Mouse (Mus musculus) skeletal muscle tissue, adult 2 months (tissue): ENCODE data around the gene Chpf.

Experiments used
- DNase-seq: peaks from one replicate; pipeline ENCODE4 v3.0.0-alpha.2; 2012; ENCODE audit warnings: low read depth, low spot score

Gene Chpf

DNA sequence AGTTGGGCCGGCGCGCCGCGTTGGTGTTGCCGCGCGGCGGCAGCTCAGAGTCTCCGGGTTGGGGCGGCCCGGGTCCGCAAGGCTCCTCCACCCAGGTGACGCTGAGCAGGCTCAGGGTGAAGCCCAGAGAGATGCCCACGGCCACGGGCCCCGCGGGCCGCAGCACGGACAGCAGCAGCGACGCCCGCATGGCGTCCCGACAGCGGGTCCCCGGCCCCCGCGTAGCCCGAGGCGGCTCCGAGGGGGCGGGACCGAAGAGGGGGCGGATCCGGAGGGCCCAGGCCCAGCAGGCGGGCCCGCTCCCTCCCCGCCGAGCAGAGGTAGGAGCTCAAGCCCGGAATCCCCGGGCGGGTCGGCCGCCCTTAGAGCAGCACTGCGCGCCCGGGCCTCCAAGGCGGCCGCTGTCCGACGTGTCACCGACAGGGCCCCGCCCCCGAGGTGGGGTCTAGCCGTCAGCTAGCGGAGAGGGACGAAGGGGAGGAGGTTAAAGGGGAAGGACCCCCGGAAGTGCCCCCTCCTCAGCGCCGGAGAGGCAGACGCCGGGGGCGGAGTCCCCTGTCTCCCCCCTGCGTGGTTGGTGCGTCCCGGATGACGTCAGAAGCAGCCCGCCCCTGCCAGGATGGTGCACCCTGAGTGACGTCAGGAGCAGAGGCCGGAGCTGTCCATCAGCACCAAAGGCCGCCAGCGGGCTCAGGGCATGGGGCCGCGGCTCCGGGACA is at the start of gene Chpf, which contains the start of gene Tmem198:
TSS of gene Chpf (minus strand) at position 392 of the 719 bp plus-strand sequence.
TSS of gene Tmem198 (plus strand) at position 617 of the 719 bp plus-strand sequence.
- DNase-seq: peak; percentile 90

DNA sequence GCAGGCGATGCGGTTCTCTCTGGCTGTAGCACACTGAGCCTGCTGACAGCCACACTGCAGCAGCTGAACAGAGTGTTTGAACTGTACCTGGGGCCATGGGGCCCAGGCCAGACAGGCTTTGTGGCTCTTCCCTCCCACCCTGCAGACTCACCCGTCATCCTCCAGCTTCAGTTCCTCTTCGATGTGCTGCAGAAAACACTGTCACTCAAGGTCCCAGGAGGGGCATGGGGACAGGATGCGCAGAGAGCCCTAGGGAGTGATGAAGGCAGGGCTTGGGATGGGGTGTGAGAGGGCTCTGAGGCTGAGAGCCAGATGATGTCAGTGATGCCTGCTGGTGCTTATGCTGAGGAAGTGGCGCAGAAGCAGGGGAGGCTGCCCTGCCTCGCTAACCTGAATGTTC is 45.6 kb upstream of the Chpf start:
- no peak for DNase-seq

DNA sequence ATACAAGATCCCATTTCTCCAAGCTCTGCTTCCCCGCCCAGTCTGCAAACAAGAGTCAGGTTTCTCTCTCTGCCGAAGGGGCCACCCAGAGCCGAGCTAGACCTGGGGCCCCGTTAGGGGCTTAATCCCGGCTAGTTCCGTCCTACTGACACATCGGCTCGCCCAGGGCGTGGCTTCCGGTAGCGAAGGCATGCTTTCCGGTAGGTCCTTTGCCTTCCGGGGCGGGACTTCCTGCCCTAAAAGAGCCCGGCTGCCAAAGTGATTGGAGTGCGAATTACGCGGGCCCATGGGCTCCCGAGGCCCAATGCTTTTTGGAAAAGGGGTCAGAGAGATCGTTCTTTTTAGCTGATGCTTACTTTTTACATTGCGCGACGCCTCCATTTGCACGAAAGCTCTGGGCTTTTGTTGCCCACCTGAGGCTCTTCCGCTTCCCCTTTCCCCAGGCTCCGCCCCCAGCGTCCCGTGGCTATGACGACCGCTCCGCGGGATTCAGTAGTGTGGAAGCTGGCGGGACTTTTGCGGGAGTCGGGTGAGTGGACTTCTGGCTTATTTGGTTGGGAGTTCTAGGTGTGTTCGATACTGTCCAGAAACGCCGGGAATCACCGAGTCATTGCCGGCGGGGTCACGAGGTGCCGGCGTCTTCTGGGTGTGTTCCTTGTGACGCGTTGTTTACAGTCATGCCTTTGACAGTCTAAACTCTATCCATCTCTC is 42.4 kb upstream of the Chpf start, which contains the start of gene Stk11ip:
TSS of gene Stk11ip (plus strand) at position 209 of the 711 bp plus-strand sequence.
- DNase-seq: peak; percentile 86

DNA sequence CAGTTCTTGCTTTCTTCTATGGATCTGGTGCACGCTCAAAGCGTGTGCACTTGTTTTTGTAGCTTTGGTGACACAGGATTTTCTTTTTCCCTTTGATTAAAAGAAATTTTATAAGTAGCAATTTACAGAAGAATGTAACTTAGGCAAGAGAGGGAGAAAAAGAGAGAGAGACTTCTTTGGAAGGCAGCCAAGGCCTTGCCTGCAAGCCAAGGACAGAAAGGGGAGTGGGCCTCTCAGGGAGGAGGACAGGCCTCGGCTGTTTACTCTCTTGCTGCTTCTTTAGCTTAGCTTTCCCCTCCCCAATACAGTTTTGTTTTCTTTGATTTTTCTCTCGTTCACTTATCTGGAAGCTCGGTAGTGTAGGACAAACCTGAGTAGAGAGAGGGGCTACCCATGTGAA is 40.5 kb upstream of the Chpf start:
- no peak for DNase-seq

DNA sequence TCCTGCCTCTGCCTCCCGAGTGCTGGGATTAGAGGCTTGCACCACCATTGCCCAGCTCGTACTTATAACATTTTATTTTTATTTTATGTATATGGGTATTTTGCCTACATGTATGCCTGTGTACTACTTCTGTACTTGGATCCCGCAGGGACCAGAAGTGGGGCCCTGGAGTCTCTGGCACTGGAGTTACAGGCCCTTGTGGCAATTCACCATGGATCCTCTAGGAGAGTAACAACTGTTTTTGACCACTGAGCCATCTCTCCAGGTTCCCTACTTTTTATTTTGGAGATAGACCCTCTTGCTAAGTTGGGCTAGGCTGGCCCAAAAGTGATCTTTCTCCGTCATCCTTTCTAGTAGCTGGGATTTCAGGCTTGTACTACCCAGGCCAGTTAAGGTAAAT is 39.3 kb upstream of the Chpf start:
- no peak for DNase-seq

- no peak for DNase-seq
Observed at GRCm38 (mm10) chr1:75517984-75518383, 38.9 kb upstream of the Chpf start.

DNA sequence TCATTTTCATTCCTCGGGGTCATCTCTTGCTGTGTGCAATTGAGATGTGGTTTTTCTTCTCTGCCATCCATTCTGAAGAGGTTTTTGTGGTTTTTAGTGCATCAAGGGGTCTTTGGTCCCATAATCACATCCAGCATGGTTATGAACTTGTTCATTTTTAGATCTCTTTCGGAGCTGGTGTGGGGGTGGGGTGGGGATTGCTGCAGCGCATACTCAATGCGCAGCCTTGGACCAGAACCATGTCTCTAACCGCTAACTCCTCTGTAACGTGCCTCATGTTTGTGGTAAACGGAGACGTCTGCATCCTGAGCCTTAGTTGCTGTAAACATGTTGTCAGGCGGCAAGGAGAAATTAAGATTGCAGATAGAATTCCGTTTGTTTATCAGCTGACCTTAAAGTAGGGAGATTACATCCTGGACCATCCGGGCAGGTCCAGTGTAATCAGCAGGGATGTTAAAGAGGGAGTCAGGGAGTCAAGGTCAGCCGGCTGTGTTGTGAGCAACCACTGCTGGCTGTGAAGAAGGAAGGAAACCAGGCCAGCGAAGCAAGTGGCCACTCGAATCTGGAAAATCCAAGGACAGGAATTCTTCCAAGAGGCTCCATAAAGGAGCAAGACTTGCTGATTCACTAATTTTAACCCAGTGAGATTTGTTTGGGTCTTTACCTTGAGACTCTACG is 37.7 kb upstream of the Chpf start:
- DNase-seq: no peak

GRCm38 (mm10) chr1:75512550-75512949 is 33.4 kb upstream of the Chpf start:
- no peak for DNase-seq

GRCm38 (mm10) chr1:75511437-75512210 is 32.5 kb upstream of the Chpf start:
- no peak for DNase-seq

DNA sequence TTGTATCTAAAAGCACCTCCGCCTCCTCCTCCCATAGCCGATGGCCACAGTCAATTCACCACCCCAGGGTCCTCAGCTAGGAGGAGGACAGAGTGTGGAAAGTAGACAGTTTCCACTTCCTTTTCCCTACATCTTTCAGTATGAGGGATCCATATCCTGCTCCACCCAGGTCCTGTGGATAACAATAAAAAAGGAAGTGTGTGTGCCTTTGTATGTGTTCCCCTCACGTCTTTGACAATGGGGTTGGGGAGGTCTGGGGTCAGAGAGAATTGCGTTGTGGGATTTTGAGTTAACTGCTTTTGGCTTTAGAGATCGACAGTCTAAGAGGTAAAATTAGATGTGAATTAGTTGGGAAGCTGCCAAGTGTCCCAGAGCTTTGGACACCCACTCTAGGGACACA is 31.0 kb upstream of the Chpf start:
- no peak for DNase-seq

- no peak for DNase-seq
Observed at GRCm38 (mm10) chr1:75509586-75509985, 30.5 kb upstream of the Chpf start.

DNA sequence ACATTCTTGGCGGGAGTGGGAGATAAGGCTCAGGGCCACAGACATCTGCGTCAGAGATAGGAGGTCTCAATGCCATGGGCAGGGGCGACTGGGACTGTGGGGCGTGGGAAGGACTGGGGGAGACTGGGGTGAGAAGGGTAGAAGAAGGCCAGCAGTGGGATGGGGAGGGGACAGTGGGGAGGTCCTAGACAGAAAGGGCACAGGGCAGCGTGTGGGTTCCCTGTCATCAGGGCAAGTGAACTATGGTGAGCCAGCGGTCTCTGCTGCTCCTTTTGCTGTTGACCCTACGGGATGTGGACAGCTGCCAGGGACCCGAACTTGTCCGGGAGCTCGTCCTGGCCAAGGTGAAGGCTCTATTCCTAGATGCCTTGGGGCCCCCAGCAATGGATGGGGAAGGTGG is 27.9 kb upstream of the Chpf start, which contains the start of gene Inha:
TSS of gene Inha (plus strand) at position 72 of the 400 bp plus-strand sequence.
- no peak for DNase-seq

- DNase-seq: peak; percentile 83
Observed at GRCm38 (mm10) chr1:75505956-75506831, 27.1 kb upstream of the Chpf start, which contains the start of gene Obsl1. Obsl1 (minus strand) TSS chr1:75506452.

DNA sequence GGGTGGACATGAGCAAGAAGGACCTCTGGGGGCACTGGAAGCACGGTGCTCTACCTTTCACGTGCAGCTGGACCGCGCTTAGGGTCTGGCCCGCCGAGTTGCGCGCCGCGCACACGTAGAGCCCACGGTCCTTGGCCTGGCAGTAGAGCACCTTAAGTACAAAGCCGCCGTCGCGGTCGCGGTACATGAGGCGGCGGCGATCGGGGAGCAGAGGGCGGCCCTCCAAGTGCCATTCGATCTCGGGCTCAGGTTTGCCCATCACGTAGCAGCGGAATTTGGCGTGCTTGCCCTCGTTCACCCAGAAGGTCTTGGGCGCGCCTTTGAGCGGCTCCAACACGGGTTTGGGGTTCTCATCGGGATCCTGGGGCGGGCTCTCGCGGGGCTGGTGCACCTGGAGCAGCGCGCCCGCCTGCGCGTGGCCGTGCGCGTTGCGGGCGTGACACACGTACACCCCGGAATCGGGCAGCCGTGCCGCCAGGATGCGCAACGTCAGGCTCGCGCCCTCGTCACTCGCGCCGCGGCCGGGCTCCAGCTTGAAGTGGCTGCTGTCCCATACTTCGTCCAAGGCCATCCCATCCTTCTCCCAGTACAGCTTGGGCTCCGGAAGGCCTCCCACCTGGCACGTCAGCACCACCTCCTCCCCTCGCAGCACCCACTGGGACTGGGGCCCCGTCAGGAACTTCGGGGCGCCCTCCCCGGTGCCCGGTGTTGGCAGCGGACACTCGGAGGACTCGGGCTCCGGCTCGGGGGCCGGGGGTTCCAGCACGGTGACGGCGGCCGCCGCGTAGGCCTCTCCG is 26.2 kb upstream of the Chpf start:
- peak; percentile 74 for DNase-seq

DNA sequence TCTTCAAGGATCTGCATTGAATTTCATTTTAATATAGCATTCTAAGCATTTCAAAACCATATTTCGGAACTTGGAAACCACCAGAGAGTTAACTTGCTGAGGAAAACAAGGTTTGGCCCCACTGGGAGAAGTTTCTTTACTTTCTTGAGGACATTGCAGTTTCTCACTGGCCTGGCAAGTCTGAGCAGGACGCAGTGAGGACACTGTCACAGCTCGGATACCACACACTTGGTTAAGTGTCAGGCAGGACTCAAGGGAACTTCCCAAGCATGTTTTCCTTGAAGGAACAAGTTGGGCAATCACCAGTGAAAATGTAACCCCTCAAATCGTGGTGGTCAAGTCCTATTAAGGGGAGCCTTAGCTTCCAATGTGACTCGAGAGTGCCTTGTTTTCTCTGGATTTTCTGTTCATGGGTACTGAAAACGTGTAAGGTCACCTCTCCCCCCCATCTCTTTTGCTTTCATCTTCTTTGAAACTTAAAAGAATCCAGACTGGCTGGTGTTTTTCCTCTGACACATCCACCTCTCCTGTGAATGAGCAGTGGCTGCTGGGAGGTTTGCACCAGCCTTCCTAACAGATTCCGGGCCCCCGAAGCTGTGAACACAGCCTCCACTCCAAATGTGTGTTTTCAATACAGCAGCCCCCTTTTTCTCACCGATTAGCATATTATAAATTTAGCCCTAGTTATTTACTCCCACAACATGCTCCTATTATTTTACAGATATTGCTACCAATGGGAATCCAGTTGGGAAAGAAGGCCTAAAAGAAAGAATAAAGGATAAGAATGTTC is 25.3 kb upstream of the Chpf start:
- DNase-seq: no peak

- no peak for DNase-seq
Observed at GRCm38 (mm10) chr1:75503651-75503980, 24.5 kb upstream of the Chpf start.

DNA sequence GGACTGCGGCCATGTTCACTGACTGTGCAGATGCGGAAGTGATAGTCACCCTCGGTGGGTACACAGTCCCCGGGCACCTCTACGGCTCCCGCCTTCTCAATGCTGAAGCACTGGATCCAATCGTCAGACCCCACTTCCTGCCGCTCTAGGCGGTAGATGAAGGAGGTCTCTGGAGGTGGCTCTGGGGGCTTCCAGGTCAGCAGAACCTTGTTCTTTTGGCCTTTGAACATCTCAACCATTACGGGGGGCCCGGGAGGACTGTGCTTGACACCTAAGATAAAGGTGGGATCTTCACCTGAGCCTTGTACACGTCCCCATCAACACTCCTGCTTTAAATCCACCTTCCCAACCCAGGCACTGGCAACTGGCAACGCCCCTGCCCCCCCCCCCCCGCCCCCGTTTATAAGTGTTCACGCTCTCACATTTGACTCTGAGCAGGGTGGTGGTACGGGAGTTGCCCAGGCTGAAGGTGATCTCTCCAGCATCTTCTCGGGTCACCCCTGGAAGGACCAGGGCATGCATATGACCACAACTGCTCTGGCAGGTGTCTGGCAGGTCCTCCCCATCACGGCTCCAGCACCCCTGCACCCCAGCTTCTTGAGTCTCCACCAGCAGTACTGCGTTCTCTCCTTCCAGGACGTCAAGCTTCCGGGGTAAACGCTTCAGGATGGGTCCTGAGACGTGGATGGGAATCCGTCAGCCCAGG is 24.0 kb upstream of the Chpf start:
- DNase-seq: no peak

- DNase-seq: no peak
Observed at GRCm38 (mm10) chr1:75501905-75502304, 22.8 kb upstream of the Chpf start.
